Mouse (Mus musculus): Measurements from ENCODE around the gene Lhb.

GRCm38 (mm10) chr7:45421194-45421593 lies 574 bp downstream of the Lhb start:
- TF ChIP-seq POLR2A (IDR thresholded peaks at IDR 0.05; ENCODE audit: low read depth, low read length) (no peak), CTCF (IDR thresholded peaks at IDR 0.05; ENCODE audit: extremely low read depth, insufficient read depth, insufficient read length, insufficient replicate concordance) (no peak)
